15 mouse cellular contexts compared by ENCODE assay signal in the genomic region with DNA sequence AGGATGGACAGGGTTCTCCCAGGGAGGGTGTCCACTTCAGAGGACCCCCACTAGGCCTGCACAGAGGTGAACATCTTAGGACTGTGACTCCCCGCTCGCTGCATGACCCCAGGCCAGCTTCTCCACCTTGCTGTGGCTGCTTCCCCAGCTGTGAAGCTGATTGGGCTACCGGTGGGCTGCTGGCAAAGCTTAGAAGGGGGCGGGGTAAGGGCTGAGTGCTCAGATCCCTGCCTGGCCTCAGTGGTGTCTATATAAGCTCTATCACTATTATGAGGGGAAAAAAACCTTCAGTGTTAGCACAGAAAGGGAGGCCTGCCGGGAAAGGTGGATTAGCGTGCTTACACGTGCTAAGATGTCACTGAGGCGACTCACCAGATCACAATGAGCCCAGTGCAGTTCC.
DNase-seq lines count a peak whose midpoint lies in the region; ATAC-seq and TF ChIP-seq lines count a peak whose summit lies in the region.
"Had no signal": no experiment of that assay in that cellular context is flagged by ENCODE, and none has a peak within 500 bp of the region (broad histone marks: within the 10 kb centered on the region; RNA-seq: fewer than 3 reads in every experiment).

No protein-coding gene starts in this region.

- no peak for DNase-seq in forebrain, embryonic 11.5 days (ENCODE audit: low spot score)
- no peak for DNase-seq in neural tube, embryonic 10.5 days (ENCODE audit: extremely low spot score, low spot score)
- no peak for DNase-seq in hindbrain, embryonic 11.5 days (ENCODE audit: low spot score)
- DNase-seq in adrenal gland, adult 8-10 months: no peak
- no peak for DNase-seq in cerebellum, adult 2 months
- DNase-seq: adrenal gland, adult 2 months; cerebellum, adult 9-11 months; embryo, embryonic 11 days; lung, postnatal 14 days; retina, postnatal 1 day had no signal

- peaks cover 6% of the 10 kb centered on the region; the same call in 1 of the 2 replicates for H3K27me3 ChIP-seq in forebrain, embryonic 11.5 days (ENCODE audit: control insufficient read depth, insufficient read depth, low read length)
- no peaks in the 10 kb centered on the region for H3K27me3 ChIP-seq in forebrain, embryonic 16.5 days (replicated peaks; ENCODE audit: control insufficient read depth, insufficient read depth, low read length)
- H3K27me3 ChIP-seq in neural tube, embryonic 12.5 days (replicated peaks): 0 out of 2 replicates have a peak, but pooled peaks cover 2% of the 10 kb centered on the region
- no peaks in the 10 kb centered on the region for H3K27me3 ChIP-seq in hindbrain, embryonic 11.5 days (ENCODE audit: control insufficient read depth, insufficient read depth, low read length)
- no peaks in the 10 kb centered on the region for H3K27me3 ChIP-seq in midbrain, embryonic 16.5 days (ENCODE audit: control insufficient read depth, insufficient read depth, low read depth, low read length)
- H3K27me3 ChIP-seq in cerebellum, adult 2 months (ENCODE audit: control insufficient read depth, insufficient read depth, low read length): no peaks in the 10 kb centered on the region

- no peak for ATAC-seq in forebrain, embryonic 11.5 days (replicated peaks; ENCODE audit: low FRiP score)
- no peak for ATAC-seq in forebrain, embryonic 16.5 days
- ATAC-seq in neural tube, embryonic 12.5 days (ENCODE audit: low FRiP score, low read depth): no peak
- ATAC-seq in hindbrain, embryonic 11.5 days (ENCODE audit: low FRiP score): no peak
- no peak for ATAC-seq in midbrain, embryonic 16.5 days

- no peaks in the 10 kb centered on the region for H3K36me3 ChIP-seq in forebrain, embryonic 11.5 days (ENCODE audit: control insufficient read depth, insufficient read depth, low read length)
- H3K36me3 ChIP-seq in forebrain, embryonic 16.5 days (ENCODE audit: control insufficient read depth, insufficient read depth): no peaks in the 10 kb centered on the region
- no peaks in the 10 kb centered on the region for H3K36me3 ChIP-seq in neural tube, embryonic 12.5 days
- no peaks in the 10 kb centered on the region for H3K36me3 ChIP-seq in hindbrain, embryonic 11.5 days (ENCODE audit: control insufficient read depth, insufficient read depth, low read length)
- H3K36me3 ChIP-seq in midbrain, embryonic 16.5 days (ENCODE audit: control insufficient read depth, insufficient read depth, low read length): no peaks in the 10 kb centered on the region
- H3K36me3 ChIP-seq: kidney, embryonic 15.5 days had no signal

- WGBS in forebrain, embryonic 11.5 days: 19% methylated on average over 8 of the region's 8 CpGs
- WGBS in forebrain, embryonic 16.5 days: 20% methylated on average over 8 of the region's 8 CpGs
- 42% methylated on average over 8 of the region's 8 CpGs for WGBS in neural tube, embryonic 12.5 days
- 46% methylated on average over 8 of the region's 8 CpGs for WGBS in hindbrain, embryonic 11.5 days
- 20% methylated on average over 8 of the region's 8 CpGs for WGBS in midbrain, embryonic 16.5 days
- WGBS in cerebellum, adult 2 months: 86% methylated on average over 8 of the region's 8 CpGs

- H3K4me3 ChIP-seq in forebrain, embryonic 11.5 days (ENCODE audit: low read depth, low read length): no peak overlapping the region
- no peak overlapping the region for H3K4me3 ChIP-seq in forebrain, embryonic 16.5 days (replicated peaks; ENCODE audit: low read length)
- H3K4me3 ChIP-seq in neural tube, embryonic 12.5 days: no peak overlapping the region
- no peak overlapping the region for H3K4me3 ChIP-seq in hindbrain, embryonic 11.5 days (ENCODE audit: low read depth, low read length)
- H3K4me3 ChIP-seq in midbrain, embryonic 16.5 days (ENCODE audit: low read depth, low read length): no peak overlapping the region
- no peak overlapping the region for H3K4me3 ChIP-seq in cerebellum, adult 2 months (replicated peaks; ENCODE audit: insufficient read depth, low read depth, low read length)
- H3K4me3 ChIP-seq: kidney, embryonic 15.5 days; left cerebral cortex, adult 2 months had no signal

- H3K9ac ChIP-seq in forebrain, embryonic 11.5 days (ENCODE audit: low read length): peak overlapping the region; percentile 20; the same call in 1 of the 2 replicates
- H3K9ac ChIP-seq in forebrain, embryonic 16.5 days (replicated peaks; ENCODE audit: low read depth, low read length): no peak overlapping the region
- H3K9ac ChIP-seq in neural tube, embryonic 12.5 days: no peak overlapping the region
- no peak overlapping the region for H3K9ac ChIP-seq in hindbrain, embryonic 11.5 days (ENCODE audit: low read depth, low read length)
- peak overlapping the region; percentile 44 for H3K9ac ChIP-seq in midbrain, embryonic 16.5 days (ENCODE audit: low read depth, low read length)
- H3K9ac ChIP-seq: kidney, embryonic 15.5 days had no signal

- no peak for TF ChIP-seq CTCF in cerebellum, adult 2 months (IDR thresholded peaks at IDR 0.05; ENCODE audit: borderline replicate concordance, insufficient read depth, low read depth, low read length)

- no peak overlapping the region for H3K4me2 ChIP-seq in forebrain, embryonic 11.5 days (ENCODE audit: low read depth, low read length, severe bottlenecking)
- no peak overlapping the region for H3K4me2 ChIP-seq in forebrain, embryonic 16.5 days (ENCODE audit: low read length)
- 0 out of 2 replicates have a peak overlapping the region, but pooled peaks have one; percentile 16 for H3K4me2 ChIP-seq in neural tube, embryonic 12.5 days (replicated peaks)
- no peak overlapping the region for H3K4me2 ChIP-seq in hindbrain, embryonic 11.5 days (replicated peaks; ENCODE audit: low read depth, low read length)
- H3K4me2 ChIP-seq in midbrain, embryonic 16.5 days (ENCODE audit: low read length): no peak overlapping the region
- H3K4me2 ChIP-seq: kidney, embryonic 15.5 days had no signal

- TF ChIP-seq POLR2A in cerebellum, adult 2 months (IDR thresholded peaks at IDR 0.05; ENCODE audit: borderline replicate concordance, insufficient read depth, low read length): no peak

- no peak overlapping the region for H3K27ac ChIP-seq in forebrain, embryonic 11.5 days (ENCODE audit: low read depth, low read length)
- H3K27ac ChIP-seq in forebrain, embryonic 16.5 days (ENCODE audit: low read length): no peak overlapping the region
- H3K27ac ChIP-seq in neural tube, embryonic 12.5 days: no peak overlapping the region
- peak overlapping the region; percentile 49; the same call in 1 of the 2 replicates for H3K27ac ChIP-seq in hindbrain, embryonic 11.5 days (ENCODE audit: low read depth, low read length)
- H3K27ac ChIP-seq in midbrain, embryonic 16.5 days (ENCODE audit: low read length): no peak overlapping the region
- H3K27ac ChIP-seq in cerebellum, adult 2 months (ENCODE audit: insufficient read depth, low read length): no peak overlapping the region
- H3K27ac ChIP-seq: kidney, embryonic 15.5 days; left cerebral cortex, adult 2 months had no signal

- H3K9me3 ChIP-seq in forebrain, embryonic 11.5 days (ENCODE audit: control insufficient read depth, low read length): no peaks in the 10 kb centered on the region
- no peaks in the 10 kb centered on the region for H3K9me3 ChIP-seq in forebrain, embryonic 16.5 days (ENCODE audit: control insufficient read depth, low read length)
- H3K9me3 ChIP-seq in neural tube, embryonic 12.5 days: no peaks in the 10 kb centered on the region
- H3K9me3 ChIP-seq in hindbrain, embryonic 11.5 days (ENCODE audit: control insufficient read depth, low read length): no peaks in the 10 kb centered on the region
- no peaks in the 10 kb centered on the region for H3K9me3 ChIP-seq in midbrain, embryonic 16.5 days (replicated peaks; ENCODE audit: control insufficient read depth, low read length, poor library complexity, severe bottlenecking)
- H3K9me3 ChIP-seq: kidney, embryonic 15.5 days had no signal

- H3K4me1 ChIP-seq in forebrain, embryonic 11.5 days (replicated peaks; ENCODE audit: control insufficient read depth, insufficient read depth, low read length): peaks cover 62% of the 10 kb centered on the region
- peaks cover 85% of the 10 kb centered on the region for H3K4me1 ChIP-seq in forebrain, embryonic 16.5 days (replicated peaks; ENCODE audit: control insufficient read depth, insufficient read depth, low read length)
- peaks cover 99% of the 10 kb centered on the region for H3K4me1 ChIP-seq in neural tube, embryonic 12.5 days
- peaks cover 58% of the 10 kb centered on the region for H3K4me1 ChIP-seq in hindbrain, embryonic 11.5 days (replicated peaks; ENCODE audit: control insufficient read depth, insufficient read depth, low read length)
- H3K4me1 ChIP-seq in midbrain, embryonic 16.5 days (ENCODE audit: control insufficient read depth, insufficient read depth, low read length): peaks cover 59% of the 10 kb centered on the region
- peaks cover 70% of the 10 kb centered on the region for H3K4me1 ChIP-seq in cerebellum, adult 2 months (ENCODE audit: control insufficient read depth, insufficient read depth, low read length)

Comparison
In these comparisons a context has a peak if more than half of its experiments do, and no peak if none do; other contexts are left out.
1. H3K9ac ChIP-seq: peak in forebrain, embryonic 11.5 days (single experiment) and midbrain, embryonic 16.5 days (single experiment); none in forebrain, embryonic 16.5 days (single experiment), neural tube, embryonic 12.5 days (single experiment) and hindbrain, embryonic 11.5 days (single experiment).